Mouse (Mus musculus): ENCODE results near the gene Dock8.

Dock8 gene

GRCm38 (mm10) chr19:25203077-25203476 lies 203.7 kb downstream of the Dock8 start:
- no peak for DNase-seq

- DNase-seq, result no peak
Measured at GRCm38 (mm10) chr19:25206969-25207368, 207.6 kb downstream of the Dock8 start.

- DNase-seq, result no peak
Measured at GRCm38 (mm10) chr19:25207731-25208361, 208.5 kb downstream of the Dock8 start.

- no peak for DNase-seq
Measured at GRCm38 (mm10) chr19:25208596-25209110, 209.3 kb downstream of the Dock8 start.

GRCm38 (mm10) chr19:25220611-25221010 lies 221.3 kb downstream of the Dock8 start:
- DNase-seq, result no peak

- DNase-seq, result no peak
Measured at GRCm38 (mm10) chr19:25221964-25222640, 222.8 kb downstream of the Dock8 start.

- DNase-seq, result no peak
Measured at GRCm38 (mm10) chr19:25230058-25230974, 231.0 kb downstream of the Dock8 start.

- DNase-seq, result no peak
Measured at GRCm38 (mm10) chr19:25230975-25231334, 231.6 kb downstream of the Dock8 start.

GRCm38 (mm10) chr19:25232032-25232431 lies 232.7 kb downstream of the Dock8 start:
- no peak for DNase-seq

GRCm38 (mm10) chr19:25236596-25237491 lies 237.5 kb downstream of the Dock8 start, which contains the start of gene Kank1:
Gene Kank1, plus strand, starts transcription at chr19:25236975.
- peak; percentile 49 for DNase-seq

- peak; percentile 2 for DNase-seq
Measured at GRCm38 (mm10) chr19:25237492-25238040, 238.2 kb downstream of the Dock8 start.

GRCm38 (mm10) chr19:25238121-25238520 lies 238.8 kb downstream of the Dock8 start:
- DNase-seq, result no peak

- no peak for DNase-seq
Measured at GRCm38 (mm10) chr19:25243566-25243965, 244.2 kb downstream of the Dock8 start.

- DNase-seq, result no peak
Measured at GRCm38 (mm10) chr19:25246062-25246461, 246.7 kb downstream of the Dock8 start.

GRCm38 (mm10) chr19:25247858-25248552 lies 248.7 kb downstream of the Dock8 start:
- DNase-seq, result no peak

GRCm38 (mm10) chr19:25249230-25249629 lies 249.9 kb downstream of the Dock8 start:
- no peak for DNase-seq

GRCm38 (mm10) chr19:25251610-25252140 lies 252.3 kb downstream of the Dock8 start:
- no peak for DNase-seq
